Mouse (Mus musculus): ENCODE data around the gene Zfp423. TPM values are rescaled to one million over a fixed set of nuclear protein-coding genes. Genes with fewer than 3 reads are reported as not detected.
A peak's percentile ranks its signal among the peaks of the same experiment; 100 is the strongest.

Zfp423 gene
- total RNA-seq, 2 experiments from 2014 or later = 18.2 to 26.0 TPM

DNA sequence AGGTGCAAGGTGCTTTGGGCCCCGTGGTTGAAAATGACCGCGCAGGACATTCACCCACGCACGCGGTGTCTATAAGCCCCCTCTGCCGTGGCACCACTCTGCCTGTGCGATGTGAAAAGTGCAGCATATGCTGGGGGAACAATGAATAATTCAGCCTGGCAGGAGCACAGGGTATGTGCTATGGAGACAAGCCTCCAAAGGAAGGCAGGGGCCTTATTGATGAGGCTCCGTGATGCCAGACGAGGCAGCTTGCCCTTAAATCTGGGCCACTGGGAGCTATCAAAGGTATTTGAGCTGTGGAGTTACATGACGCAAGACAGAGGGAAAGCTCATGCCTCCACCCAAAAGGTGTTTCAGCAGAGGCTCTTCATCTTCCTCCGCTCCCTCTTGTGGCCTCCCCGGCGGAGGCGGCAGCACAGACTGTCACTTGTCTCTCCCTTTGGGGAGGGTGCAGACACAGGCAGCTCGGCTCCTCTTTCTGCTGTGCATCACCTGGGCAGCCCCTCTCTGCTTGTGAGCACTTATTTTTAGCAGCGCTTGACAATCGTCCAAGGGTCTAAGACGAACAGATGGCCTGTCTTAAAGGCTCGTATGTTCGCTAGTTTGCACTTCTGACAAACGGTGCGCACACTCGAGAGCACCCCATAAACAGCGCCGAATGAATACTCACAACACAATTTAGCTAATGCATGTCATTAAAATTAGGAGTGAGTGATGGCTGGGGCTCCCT is 291.3 kb downstream of the Zfp423 start:
- intact Hi-C loops (cut with DNase I) = no loop called here
- no peak for DNase-seq (ENCODE audit: extremely low spot score in 1 of 2, low spot score in 2 of 2)

DNA sequence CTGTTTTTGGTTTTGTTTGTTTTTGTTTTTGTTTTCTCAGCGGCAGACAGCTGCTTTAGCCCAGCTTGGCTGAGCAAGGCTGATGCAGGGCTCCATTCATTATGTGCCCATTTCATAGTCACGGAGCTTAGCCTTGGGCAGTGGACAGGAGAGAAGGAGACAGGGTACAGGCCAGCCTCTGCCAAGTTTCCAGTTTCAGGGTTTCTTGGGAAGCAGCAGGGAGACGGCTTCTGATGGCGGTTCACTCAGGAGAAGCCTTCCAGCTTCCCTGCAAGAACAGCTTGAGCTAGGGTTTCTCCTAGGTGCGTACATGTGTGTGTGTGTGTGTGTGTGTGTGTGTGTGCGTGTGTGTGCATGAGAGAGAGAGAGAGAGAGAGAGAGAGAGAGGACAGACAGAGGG is 292.1 kb downstream of the Zfp423 start:
- intact Hi-C loops (cut with DNase I) = no loop called here
- no peak for DNase-seq (ENCODE audit: extremely low spot score in 1 of 2, low spot score in 2 of 2)

DNA sequence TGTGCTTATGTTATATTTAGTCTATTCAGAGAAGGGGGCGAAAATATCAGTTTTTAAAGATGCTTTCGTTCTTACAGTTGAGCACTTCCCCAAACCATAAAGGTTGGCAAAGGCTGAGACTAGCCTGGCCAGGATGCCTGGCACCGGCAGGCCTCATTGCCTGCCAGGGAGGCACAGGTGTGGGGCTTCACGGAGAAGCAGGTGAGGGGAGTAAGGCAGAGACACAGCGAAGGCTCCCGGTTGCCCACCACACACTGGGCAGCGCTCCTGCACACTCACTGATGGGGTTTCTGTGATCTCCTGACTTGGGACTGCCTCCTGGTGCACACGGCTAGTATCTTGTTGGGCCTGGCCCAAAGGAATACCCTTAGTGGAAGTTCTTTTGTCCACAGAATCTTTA is 294.1 kb downstream of the Zfp423 start:
- DNase-seq (ENCODE audit: extremely low spot score in 1 of 2, low spot score in 2 of 2) = no peak
- intact Hi-C loops (cut with DNase I) = no loop called here

DNA sequence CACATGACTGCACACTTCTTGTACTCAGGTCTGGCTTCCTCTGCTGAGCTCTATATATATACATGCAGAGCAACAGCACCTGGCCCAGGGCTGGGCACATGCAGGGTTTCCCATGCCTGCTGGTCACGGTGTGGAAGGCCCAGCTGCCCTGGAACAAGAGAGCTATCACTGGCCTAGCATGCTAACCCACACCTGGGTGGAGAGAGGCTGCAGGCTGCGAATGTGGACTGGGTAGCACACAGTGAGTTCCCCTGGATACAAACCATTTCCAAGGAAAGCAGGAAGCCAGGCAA is 295.2 kb downstream of the Zfp423 start:
- no peak for DNase-seq (ENCODE audit: extremely low spot score in 1 of 2, low spot score in 2 of 2)
- intact Hi-C loops (cut with DNase I) = no loop called here

DNA sequence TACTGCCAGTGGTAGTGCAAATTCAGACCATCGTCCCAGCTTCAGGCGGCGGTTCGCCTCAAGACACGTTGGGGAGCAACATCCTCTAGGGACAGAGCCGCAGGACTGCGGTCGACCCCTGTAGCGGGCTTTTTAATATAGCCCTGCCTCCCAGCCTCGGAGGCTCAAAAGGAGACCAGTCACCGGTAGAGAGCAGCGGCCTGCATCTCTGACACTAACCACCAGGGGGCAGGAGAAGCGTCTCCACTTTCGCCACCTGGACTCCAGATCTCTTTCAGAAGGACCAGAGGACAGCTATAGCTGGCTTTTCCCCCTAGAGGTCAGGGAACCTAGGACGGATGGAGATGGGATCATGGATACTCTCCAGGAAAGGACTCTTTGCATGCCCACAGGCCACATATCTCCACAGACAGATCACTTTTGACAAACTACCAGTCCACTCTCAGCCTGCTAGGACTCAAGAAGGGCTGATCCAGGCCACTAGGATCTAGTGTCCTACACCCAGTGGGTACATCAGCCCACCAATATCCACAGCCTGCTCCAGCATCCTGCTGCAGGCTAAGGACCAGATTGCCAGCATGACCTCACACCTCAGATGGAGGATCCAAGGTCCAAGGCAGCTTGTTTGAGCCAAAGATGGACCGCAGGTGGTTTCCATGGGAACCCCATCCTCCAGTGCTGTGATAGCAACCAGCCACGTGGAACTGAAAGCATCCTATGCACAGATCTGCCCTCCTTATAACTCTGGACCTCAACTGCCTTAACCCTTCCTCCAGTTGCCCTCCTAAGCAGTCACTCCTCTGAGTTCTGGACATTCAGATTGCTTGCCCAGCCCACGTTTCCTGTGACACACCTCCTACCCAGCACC is 295.8 kb downstream of the Zfp423 start:
- peak; percentile 64 to 85 for DNase-seq (ENCODE audit: extremely low spot score in 1 of 2, low spot score in 2 of 2)
- intact Hi-C loops (cut with DNase I) = no loop called here

DNA sequence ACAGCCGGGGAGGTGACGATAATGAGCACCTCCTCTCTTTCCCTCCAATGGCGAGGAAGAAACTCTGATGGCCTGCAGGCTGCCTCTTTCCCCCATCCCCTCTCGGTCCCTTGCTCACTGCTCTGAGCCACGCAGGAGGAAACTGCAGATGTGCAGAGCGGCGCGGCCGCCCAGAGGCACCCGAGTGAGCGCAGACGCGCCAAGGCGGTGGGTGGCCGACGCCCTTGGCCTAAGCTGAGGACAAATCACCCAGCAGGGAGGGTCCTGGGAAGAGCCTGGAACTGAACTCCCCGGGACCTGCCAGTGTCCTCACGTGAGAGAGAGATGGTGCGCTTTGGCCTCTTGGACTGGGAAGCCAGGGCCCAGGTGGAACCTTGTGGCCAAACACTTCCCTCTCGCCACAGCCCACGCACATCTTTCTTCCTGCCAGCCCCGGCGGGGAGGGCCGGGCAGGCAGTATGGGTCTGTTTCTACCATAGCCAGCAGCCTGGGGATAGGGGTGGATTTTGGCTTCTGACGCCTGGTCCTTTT is 296.5 kb downstream of the Zfp423 start:
- intact Hi-C loops (cut with DNase I) = no loop called here
- DNase-seq (ENCODE audit: extremely low spot score in 1 of 2, low spot score in 2 of 2) = no peak

DNA sequence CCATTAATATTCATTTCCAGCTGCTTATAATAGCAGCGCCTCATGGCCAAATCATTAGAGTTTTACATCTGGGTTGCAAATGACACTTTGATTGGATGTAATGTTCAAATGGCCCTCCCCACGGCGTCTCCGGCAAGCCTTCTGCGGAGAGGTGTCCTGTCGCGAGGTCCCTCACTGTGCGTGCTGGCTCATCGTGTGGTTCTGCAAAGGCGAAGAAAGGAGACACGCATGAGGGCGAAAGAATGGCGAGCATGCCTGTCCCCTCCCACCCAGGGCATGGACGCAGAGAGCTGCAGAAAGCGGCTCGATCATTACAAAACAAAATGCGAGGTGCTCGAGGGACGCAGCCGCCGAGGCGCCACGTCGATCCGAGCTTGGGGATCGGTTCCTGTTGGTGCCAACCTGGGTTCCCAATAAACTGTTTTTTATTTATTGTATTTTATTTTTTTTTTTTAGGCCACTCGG is 297.1 kb downstream of the Zfp423 start:
- intact Hi-C loops (cut with DNase I) = no loop called here
- no peak for DNase-seq (ENCODE audit: extremely low spot score in 1 of 2, low spot score in 2 of 2)

DNA sequence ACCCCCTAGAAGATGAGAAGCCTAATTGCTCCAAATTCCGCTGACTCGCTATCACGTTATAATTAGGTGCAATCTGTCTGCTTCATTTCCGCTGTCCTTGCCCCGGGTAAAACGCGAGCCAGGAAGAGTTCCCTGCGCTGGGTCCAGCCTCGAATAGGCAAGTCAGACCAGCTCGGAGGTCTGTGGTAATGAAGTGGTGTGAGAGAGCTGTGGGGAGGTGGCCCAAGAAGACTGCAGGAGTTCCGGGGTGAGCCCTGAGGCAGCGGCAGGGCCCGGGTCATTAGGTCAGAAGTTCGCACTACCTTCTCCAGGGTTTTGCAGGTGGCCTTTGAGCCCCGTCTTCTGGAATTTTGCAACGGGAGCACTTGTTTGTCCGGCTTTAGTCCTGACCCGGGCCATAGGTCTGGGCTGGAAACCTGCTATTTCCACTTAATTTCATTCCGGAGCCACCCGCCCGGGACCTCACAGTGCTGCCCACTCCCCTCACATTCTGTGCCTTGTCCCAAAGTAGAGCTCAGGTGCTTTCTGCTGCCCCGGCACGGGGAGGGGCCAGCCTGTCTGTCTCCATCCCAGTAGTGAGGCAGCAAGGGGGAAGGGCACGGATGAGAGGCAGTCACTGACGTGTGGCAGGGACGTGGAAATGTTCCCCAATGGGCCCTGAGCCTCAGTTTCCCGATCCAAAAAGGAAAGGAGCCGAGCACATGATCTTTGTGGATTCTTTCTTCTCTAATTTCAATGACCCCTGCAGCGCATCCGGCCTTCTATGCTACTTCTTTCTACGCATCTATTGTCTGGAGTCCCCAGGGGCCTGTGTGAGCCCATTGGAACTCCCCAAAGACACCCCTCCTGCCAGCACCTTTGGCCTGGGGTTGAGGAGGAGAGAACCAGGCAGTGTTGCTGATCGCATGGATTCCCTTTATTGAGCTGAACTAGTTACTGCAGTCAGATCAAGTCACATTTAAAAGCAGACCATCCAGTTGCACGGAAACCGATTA is 298.2 kb downstream of the Zfp423 start:
- intact Hi-C loops (cut with DNase I) = no loop called here
- no peak for DNase-seq (ENCODE audit: extremely low spot score in 1 of 2, low spot score in 2 of 2)

DNA sequence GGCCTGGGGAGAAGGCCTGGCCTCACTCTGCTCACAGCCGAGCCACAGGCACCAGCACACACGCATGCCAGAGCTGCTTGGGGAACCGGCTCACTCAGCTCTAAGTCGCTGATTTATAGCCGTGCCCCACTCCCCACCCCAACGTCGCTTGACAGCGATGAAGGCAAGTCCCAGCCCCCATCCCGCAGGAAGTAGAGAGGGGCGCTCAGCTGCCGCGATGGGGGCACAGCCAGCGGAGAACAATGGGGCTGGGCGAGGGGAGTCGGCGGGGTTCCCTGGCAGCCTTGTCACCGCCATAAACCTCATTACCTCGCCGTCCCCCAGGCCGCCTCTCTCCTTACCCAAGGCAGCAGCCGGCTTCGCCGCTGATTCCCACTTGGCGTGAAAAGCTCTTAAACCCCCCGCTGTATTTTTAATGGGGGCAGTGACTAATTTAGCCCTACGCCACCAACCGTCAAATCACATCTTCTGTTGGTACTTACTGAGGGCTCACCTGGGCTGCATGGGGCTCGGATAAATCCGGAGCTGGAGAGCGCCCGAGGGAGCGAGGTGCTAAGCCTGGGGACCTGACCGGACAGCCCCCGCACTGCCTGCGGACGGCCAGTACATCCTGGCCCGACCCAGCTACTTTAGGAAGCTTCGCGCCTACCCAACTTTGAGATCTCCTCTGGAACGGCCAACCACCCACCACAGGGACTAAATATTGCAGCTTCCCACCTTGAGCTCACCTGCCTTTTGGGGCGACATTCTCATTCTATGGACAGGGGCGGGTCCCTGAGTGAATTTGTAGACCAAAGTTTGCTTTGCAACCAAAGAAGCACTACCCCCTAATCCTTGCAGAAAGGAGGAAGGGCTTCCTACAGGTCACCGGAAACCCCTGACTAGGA is 299.1 kb downstream of the Zfp423 start:
- intact Hi-C loops (cut with DNase I) = no loop called here
- peak in 1 of 2 experiments; percentile 33 for DNase-seq (ENCODE audit: extremely low spot score in 1 of 2, low spot score in 2 of 2)

DNA sequence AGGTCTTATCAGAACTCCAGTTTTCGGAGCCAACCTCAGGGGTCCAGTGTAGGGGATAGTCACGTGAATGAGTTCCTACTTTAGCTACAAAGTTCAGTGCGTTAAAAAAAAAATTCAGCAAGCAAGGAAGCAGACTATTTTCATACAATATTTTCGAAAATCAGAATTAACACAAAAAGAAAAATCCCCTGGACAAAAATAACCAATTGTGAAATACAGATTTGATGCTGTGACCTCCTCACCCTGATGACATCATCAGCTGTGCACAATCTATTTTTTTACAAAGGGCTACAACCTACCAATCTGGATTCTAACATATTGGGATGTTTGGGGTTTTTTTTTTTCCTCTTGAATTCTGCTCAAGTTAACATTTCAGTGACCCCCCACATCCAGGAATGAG is 301.9 kb downstream of the Zfp423 start:
- DNase-seq (ENCODE audit: extremely low spot score in 1 of 2, low spot score in 2 of 2) = no peak
- intact Hi-C loops (cut with DNase I) = no loop called here

DNA sequence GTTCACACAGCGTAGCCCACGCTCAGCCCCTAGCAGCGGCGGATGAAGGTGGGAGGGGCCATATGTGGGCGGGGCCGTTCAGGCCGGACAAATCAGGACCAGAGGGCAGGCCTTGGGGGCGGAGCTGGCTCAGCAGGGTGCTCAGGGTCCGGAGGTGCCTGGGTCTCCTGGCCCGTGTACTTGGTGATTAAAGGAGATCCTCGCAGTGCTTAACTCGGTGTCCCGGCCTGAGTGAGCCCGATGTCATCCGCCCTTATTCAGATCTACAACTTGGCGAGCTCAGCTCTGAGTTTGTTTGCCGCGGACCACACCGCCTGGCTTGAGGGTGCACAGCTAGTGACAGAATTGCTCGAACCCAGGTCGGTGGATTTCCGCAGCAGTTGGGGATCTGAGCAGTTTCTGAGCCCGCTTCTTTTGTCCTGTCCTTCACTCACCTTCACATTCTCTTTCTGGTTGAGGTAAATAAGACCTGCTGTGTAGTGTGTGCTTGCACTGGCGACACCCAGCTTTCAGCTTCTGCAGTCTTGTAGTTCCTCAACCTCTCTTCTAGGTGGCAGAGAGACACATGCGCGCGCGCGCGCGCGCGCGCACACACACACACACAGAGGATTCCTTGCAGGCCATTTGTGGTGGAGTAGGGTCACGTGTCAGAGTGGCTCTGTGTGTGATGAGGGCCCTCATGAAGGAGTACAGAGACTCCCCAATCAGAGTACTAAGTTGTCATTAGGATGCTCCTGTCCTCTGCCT is 302.7 kb downstream of the Zfp423 start:
- peak in 1 of 2 experiments; percentile 90 for DNase-seq (ENCODE audit: extremely low spot score in 1 of 2, low spot score in 2 of 2)
- intact Hi-C loops (cut with DNase I) = no loop called here

DNA sequence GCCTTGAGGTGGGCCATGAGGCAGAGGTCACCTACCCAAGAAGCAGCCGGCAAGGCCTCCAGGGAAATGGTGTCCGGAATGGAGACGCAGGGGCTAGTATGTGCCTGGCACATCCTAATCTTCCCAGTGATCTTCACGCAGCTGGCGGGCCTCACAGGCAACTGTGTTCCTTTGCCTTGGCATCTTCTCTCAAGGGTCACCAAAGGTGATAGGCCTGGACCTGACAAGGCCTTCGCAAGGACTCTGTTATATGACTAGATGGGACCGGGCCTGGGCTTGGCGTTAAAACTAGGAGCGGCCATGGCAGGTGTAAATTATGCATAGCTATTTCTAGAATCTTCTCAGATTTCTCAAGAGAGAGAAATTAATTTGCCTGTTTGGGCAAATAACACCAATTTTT is 303.4 kb downstream of the Zfp423 start:
- DNase-seq (ENCODE audit: extremely low spot score in 1 of 2, low spot score in 2 of 2) = no peak
- intact Hi-C loops (cut with DNase I) = no loop called here

DNA sequence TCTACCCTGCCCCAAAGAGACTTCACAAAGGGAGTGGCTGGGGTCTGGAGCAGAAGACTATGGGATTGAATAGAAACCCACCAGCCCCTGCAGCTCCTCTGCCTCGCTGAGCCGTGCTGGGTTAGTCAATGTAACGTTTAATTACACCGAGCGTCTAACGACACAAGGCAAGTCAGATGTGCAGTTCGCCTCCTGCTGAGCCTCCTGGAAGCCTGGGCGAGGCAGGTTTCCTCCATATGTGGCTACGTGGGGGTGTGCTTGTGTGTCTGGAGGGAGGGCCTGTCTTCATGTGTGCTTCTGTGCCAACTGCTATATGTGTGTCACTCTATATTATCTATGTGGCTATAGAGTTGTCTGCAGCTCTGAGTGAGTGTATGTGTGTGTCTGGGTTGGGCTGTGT is 311.6 kb downstream of the Zfp423 start:
- no peak for DNase-seq (ENCODE audit: extremely low spot score in 1 of 2, low spot score in 2 of 2)
- intact Hi-C loops (cut with DNase I) = no loop called here

DNA sequence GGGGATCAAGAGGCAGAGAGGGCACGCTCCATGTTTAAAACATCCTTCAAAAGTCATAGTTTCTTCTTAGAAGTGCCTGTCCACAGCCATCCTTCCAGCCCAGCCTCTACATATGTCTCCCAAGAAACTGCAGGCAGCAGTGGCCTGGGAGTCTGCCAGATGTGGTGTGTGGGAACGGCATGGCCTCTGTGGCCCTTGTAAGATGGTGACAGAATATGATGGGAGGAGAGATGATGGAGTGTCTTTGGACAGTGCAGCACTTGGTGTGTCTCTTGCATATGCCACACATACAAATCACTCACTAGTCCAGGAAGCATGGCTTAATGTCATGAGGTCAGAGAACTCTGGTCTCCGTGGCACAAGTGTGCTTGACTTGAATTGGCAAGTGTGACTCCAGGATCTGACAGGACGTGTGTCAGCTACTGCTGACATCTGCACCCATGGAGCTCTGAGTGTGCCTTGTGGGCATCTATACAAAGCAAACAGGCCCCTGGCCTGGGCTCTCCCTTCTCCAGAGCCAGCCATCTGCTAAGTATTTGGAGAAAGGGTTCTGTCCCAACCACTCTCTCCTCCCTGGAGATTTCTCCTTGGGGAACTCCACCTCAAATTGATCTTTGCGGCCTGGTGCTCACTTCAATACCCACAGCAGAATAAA is 313.4 kb downstream of the Zfp423 start:
- intact Hi-C loops (cut with DNase I) = no loop called here
- DNase-seq (ENCODE audit: extremely low spot score in 1 of 2, low spot score in 2 of 2) = no peak

DNA sequence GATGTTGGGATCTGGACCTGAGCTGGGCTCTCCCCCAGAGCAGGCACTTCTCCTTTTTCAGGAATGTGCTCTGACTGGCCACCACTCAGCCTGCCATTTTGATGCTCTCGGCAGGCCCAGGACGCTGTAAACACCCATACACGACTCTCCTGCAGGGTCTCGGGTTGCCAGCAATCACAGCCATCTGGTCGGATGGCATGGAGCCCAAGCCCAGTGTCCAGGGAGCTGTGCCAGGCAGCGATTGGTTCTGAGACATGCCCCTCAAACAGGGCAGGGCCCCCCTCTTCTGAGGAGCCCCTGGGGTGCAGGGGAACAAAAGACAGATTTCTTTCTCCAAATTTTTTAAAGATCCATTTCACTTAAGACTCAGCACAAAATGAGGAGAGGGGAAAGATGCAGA is 314.0 kb downstream of the Zfp423 start:
- peak; percentile 42 to 49 for DNase-seq (ENCODE audit: extremely low spot score in 1 of 2, low spot score in 2 of 2)

DNA sequence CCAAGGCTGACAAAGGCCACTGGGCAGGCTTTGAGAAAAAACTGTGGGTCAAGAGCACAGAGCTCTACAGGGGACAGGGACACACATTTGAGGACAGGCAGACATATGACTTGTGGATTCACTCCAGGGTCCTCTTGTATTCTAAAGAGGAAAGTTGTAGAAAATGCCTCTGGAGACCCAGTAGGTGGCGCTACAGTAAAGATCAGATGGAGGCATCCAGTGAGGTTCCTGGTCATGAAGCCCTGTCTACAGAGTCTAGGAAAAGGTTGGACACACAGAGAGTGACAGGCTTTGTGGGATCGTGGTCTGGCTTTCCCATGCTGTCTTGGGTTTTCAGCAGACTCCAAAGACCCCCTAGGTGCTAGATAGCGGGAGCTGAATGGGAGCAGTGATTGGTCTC is 318.5 kb downstream of the Zfp423 start:
- intact Hi-C loops (cut with DNase I) = no loop called here
- DNase-seq (ENCODE audit: extremely low spot score in 1 of 2, low spot score in 2 of 2) = peak in 1 of 2 experiments; percentile 36

More for the DNA sequence above, 314.0 kb downstream of the Zfp423 start:
- intact Hi-C loops (cut with DNase I) = no loop called here

DNA sequence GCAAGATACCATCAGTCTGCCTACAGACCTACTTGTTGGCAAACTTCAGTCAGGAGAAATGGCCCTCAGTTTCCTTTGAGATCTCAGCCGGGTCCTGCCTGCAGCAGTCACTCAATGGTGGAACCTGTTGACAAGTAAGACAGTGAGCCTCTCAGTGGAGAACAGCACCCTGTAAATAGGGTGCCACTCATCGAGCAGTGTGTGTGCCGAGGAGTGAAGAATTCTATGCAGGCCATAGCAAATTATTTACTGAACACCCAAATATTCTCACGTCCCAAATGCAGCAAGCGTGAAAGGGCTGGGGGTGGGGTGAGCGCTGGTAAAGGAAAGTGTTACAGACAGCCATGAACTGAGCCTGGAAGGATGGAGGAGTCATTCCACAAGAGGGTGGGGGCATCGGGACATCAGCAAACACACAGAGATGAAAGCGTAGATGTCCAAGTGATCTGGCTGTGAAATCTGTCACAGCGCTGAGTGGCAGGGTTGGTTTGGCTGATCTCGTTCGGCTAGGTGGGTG is 323.1 kb downstream of the Zfp423 start:
- intact Hi-C loops (cut with DNase I) = no loop called here
- DNase-seq (ENCODE audit: extremely low spot score in 1 of 2, low spot score in 2 of 2) = no peak
